Mouse (Mus musculus) neural tube, embryonic 13.5 days (tissue): ENCODE data around the gene Cdh15. TPM values are rescaled to one million over a fixed set of nuclear protein-coding genes. Genes with fewer than 3 reads are reported as not detected.

ENCODE experiments used
- ATAC-seq: fragments of 200-750 bp; cut with Nextera tagmentation; 2 replicates; pipeline ENCODE4 v1.8.0; 2017; ENCODE audit warnings: low read depth, mild to moderate bottlenecking, moderate TSS enrichment, moderate library complexity
- H3K27ac ChIP-seq: fragments of 300-500 bp; sonication (generic); replicated peaks from 2 replicates; pipeline ENCODE4 v1.5.1; 2015; ENCODE audit warnings: moderate library complexity, mild to moderate bottlenecking, inconsistent platforms
- H3K27me3 ChIP-seq: fragments of 300-500 bp; sonication (generic); 2 replicates; pipeline ENCODE4 v1.6.1; 2015; ENCODE audit warnings: mild to moderate bottlenecking, inconsistent platforms
- H3K36me3 ChIP-seq: fragments of 300-500 bp; sonication (generic); 2 replicates; pipeline ENCODE4 v1.6.1; 2015; ENCODE audit warnings: mild to moderate bottlenecking, inconsistent platforms
- H3K4me1 ChIP-seq: fragments of 300-500 bp; sonication (generic); replicated peaks from 2 replicates; pipeline ENCODE4 v1.6.1; 2015; ENCODE audit warnings: inconsistent platforms
- H3K4me2 ChIP-seq: fragments of 300-500 bp; sonication (generic); 2 replicates; pipeline ENCODE4 v1.6.1; 2015; ENCODE audit warnings: inconsistent platforms, mild to moderate bottlenecking, moderate library complexity
- H3K4me3 ChIP-seq: fragments of 300-500 bp; sonication (generic); 2 replicates; pipeline ENCODE4 v1.5.1; 2015; ENCODE audit warnings: mild to moderate bottlenecking, inconsistent platforms
- H3K9ac ChIP-seq: fragments of 300-500 bp; sonication (generic); 2 replicates; pipeline ENCODE4 v1.6.1; 2015; ENCODE audit warnings: moderate library complexity, mild to moderate bottlenecking, inconsistent platforms
- H3K9me3 ChIP-seq: fragments of 300-500 bp; sonication (generic); 2 replicates; pipeline ENCODE4 v1.6.1; 2016; ENCODE audit warnings: inconsistent platforms
- WGBS: fragments of 180-500 bp; shearing (Covaris S2); methylation state at CpG from one replicate; pipeline ENCODE4 v1.1.7; 2015; 5-methylcytosine and 5-hydroxymethylcytosine counted together
- polyA plus RNA-seq: library from polyadenylated mRNA; unstranded; fragments of >200 nt; fragmentation: Nextera tagmentation; extraction: Ambion mirVana; gene quantifications from 2 replicates; pipeline ENCODE4 v1.2.1, GENCODE M21; 2015

Cdh15 gene
- 2.7 and 3.5 TPM in 2 replicates for polyA plus RNA-seq

DNA sequence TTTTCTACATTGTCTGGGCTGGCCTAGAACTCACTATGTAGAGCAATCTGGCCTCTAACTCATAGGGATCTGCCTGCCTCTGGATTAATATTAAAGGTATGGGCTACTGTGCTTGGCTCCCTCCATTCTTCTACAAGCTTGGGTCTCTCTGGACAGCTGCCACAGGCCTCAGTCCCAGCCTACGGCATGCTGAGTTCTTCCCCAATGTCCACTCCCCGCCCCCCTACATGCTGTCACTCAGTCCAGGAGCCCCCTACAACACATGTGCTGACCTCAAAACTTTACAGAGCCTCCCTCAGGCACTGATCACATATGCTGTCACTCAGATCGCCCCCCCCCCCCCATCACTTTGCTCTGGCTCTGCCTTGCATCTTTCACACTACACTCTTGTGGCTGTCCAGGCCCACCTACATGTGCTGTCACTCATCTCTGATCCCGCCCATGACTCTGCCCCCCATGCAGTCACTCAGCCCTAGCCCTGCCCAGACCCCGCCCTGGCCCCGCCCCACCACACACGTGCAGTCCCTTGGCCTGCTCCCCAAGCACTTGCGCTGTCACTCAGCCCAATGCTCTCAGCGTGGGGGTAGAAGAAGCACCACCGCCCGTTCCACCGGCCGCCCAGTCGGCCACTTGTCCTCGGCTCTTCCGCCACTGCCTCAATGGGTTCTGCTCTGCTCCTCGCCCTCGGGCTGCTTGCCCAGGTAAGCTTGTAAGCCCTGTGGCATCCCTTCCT lies at the start of gene Cdh15:
TSS of gene Cdh15 (plus strand) at position 138 of the 733 bp plus-strand sequence.
- Histone ChIP-seq H3K9me3 (no peaks in the 10 kb centered on the region), H3K9ac (no peak within 1 kb of the TSS), H3K36me3 (no peaks in the 10 kb centered on the region), H3K27me3 (no peaks in the 10 kb centered on the region), H3K4me2 (no peak within 1 kb of the TSS), H3K4me3 (no peak within 1 kb of the TSS), H3K4me1 (peaks cover 8% of the 10 kb centered on the region), H3K27ac (no peak within 1 kb of the TSS)
- ATAC-seq: peak; percentile 61; the same call in 1 of the 2 replicates
- WGBS: 18% methylated on average over 18 of the region's 18 CpGs

DNA sequence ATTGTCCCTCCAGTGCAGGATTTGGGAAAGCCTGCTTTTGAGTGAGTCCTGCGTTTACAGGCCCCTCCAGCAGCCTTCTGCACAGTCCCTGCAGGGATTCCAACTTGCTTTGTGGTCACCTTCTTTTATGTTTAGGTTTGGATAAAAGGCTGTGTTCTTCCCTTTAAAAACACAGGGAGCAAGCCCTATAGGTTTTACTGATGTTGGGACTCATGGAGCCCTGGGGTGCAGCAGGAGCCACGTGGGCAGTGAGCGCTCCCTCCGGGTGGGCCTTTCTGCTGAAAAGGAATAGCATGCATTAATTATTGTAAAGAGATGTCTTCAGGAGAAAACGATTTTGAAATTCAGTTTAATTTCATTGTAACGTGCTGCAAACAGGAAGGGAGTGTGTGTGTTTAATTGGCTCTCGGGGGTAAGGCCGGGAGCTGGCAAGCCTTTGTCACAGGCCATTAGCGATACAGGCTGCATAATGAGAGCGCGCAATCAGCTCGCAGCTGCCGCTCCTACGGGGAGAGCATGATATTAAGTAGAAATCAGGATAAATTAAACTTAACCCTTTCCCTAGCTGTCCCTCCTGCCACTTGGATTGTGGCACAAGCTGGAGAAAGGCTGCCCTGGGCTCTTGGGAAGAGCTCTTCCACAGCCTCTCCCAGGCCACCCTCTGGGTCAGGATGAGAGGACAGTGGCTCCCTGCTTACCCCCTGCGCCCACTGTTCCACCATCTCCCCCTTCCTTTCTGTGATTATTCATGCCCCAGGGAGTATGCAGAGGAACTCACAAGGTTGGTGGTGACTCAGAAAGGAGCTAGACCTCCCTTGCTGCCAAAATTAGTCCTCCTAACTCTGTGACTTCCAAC lies 43.6 kb upstream of the Cdh15 start:
- Histone ChIP-seq H3K4me3 (no peak overlapping the region), H3K9me3 (no peaks in the 10 kb centered on the region), H3K27ac (peak overlapping the region; percentile 93), H3K27me3 (no peaks in the 10 kb centered on the region), H3K36me3 (peaks cover 4% of the 10 kb centered on the region; the same call in 1 of the 2 replicates), H3K9ac (peak overlapping the region; percentile 26), H3K4me2 (peak overlapping the region; percentile 21; the same call in 1 of the 2 replicates), H3K4me1 (peaks cover 64% of the 10 kb centered on the region)
- ATAC-seq: peak; percentile 87
- 9% methylated on average over 15 of the region's 15 CpGs for WGBS

DNA sequence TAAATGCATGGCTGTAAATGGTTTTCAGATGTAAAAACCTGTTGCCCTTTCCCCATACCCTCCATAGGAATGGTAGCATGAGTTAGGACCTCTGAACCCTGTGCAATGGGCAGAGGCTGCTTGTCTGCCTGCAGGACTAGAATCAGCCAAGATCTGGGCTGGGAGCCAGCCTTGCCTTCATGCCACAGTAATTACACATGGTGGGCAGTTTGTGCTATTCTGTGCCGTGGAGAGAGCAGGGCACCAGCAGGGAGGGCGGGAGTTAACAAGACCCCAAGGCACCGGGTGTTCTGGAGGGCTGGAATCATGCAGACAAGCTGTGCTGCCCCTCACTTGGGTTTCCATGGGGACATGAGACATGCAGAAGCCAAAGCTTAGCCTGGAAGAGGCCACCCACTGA lies 42.4 kb upstream of the Cdh15 start:
- Histone ChIP-seq H3K27ac (peak overlapping the region; percentile 93), H3K4me2 (no peak overlapping the region), H3K9ac (no peak overlapping the region), H3K27me3 (no peaks in the 10 kb centered on the region), H3K36me3 (no peaks in the 10 kb centered on the region), H3K4me1 (peaks cover 69% of the 10 kb centered on the region), H3K9me3 (no peaks in the 10 kb centered on the region), H3K4me3 (no peak overlapping the region)
- WGBS: 18% methylated on average over 3 of the region's 3 CpGs
- peak; percentile 38 for ATAC-seq

DNA sequence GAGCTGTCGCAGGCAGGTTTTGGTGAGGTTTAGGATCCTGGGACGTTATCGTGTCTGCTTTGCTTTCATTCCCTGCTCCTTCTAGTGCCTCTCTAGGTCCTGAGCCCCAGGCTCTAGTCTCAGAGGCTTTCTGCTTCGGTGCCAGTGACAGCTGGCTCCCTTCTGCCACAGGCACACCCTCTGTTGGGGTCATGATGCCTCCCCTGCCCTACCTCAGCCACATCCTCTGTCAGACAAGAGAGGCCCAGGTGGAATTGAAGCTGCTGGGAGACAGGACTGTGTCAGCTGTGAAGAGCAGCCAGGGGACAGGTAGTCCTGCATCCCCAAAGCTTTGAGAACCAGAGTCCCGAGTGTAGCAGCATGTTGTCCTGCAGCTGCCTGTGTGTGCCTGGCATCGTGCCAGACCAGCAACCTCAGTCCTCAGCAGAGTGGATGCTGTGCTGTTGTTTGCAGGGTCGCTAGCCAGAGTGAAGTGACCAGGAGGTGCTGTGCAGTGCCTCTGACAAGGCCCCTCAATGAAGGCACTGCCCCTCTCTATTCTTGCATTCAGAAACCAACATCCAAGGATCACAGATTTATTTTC lies 40.7 kb upstream of the Cdh15 start:
- Histone ChIP-seq H3K9me3 (no peaks in the 10 kb centered on the region), H3K27ac (peak overlapping the region; percentile 93), H3K36me3 (no peaks in the 10 kb centered on the region), H3K9ac (peak overlapping the region; percentile 60; the same call in 1 of the 2 replicates), H3K4me1 (peaks cover 86% of the 10 kb centered on the region), H3K4me2 (no peak overlapping the region), H3K27me3 (no peaks in the 10 kb centered on the region), H3K4me3 (no peak overlapping the region)
- peak; percentile 4; the same call in 1 of the 2 replicates for ATAC-seq
- 33% methylated on average over 7 of the region's 7 CpGs for WGBS

DNA sequence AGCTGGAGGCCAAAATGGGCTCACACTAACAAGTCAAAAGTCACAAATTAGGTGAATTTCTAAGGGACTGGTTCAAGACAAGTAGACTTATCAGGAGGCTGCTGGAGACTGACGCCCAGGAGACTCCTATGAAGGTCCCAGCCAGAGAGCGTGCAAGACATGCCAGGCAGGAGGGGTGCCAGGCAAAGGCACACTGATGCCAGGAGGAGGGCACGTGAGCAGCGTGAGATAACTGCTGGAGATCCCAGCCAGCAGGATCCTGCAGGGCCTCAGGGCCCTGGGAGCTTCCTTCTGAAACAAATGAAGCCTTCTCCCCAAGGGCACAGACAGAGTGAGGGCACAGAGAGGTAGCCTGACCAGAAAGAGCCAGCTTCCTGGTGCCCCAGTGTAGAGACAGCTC lies 39.9 kb upstream of the Cdh15 start:
- Histone ChIP-seq H3K4me1 (peaks cover 86% of the 10 kb centered on the region), H3K4me2 (no peak overlapping the region), H3K27me3 (no peaks in the 10 kb centered on the region), H3K9ac (no peak overlapping the region), H3K9me3 (no peaks in the 10 kb centered on the region), H3K4me3 (no peak overlapping the region), H3K36me3 (no peaks in the 10 kb centered on the region), H3K27ac (peak overlapping the region; percentile 93)
- no peak for ATAC-seq
- WGBS: 62% methylated on average over 4 of the region's 4 CpGs

DNA sequence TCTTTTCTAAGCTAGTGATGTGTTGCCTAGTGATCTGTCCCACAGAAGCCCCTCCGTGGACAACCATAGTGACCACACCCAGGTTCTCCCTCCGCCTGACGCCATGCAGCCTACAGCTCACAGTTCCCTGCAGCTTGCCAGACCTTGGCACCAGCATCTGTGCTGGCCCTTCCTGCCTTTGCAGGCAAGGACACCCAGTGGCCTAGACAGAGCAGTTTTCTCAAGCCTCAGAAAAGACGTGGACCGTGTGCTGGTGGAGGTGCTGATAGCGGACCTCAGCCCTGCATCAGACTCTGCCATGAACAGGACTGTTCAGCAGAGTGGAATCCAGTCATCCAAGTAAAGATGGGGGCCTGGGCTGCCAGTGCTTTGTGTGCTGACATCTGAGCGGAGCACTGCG lies 37.4 kb upstream of the Cdh15 start:
- 76% methylated on average over 8 of the region's 8 CpGs for WGBS
- H3K27me3 ChIP-seq: no peaks in the 10 kb centered on the region
- H3K9me3 ChIP-seq: no peaks in the 10 kb centered on the region
- peak overlapping the region; percentile 88 for H3K27ac ChIP-seq
- peaks cover 86% of the 10 kb centered on the region for H3K4me1 ChIP-seq
- ATAC-seq: no peak
- peaks cover 4% of the 10 kb centered on the region for H3K36me3 ChIP-seq
- no peak overlapping the region for H3K4me2 ChIP-seq
- H3K4me3 ChIP-seq: no peak overlapping the region
- H3K9ac ChIP-seq: peak overlapping the region; percentile 47; the same call in 1 of the 2 replicates

DNA sequence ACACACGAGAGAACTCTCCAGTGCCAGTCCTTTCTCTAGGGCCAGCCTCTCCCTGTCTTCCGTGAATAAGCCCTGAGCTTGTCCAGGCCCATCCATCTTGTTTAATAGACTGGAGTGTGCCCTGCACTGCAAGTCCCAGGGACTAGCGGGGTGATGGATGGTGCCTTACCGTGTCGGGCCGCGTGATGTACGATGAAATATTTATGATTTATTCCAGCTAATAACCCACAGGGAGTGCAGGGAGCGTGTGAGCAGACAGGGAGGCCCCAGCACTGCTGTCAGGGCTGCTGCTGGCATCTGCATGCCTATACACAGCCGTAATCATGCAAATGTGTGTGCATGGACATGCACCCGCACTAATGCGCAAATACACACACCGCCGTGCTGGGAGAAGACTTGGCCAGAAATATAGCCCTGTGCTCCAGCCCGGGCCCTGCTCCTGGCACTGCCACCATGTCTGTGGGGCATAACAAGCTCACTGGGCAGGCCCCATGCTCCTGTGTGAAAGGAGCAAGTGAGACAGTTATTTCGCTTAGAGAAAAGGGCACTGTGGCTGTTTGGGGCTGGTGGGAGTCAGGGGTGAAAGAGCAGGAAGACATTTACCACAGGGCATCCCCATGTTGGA lies 35.8 kb upstream of the Cdh15 start:
- Histone ChIP-seq H3K27me3 (no peaks in the 10 kb centered on the region), H3K27ac (peak overlapping the region; percentile 88), H3K4me1 (peaks cover 76% of the 10 kb centered on the region), H3K9ac (peak overlapping the region; percentile 43), H3K4me3 (no peak overlapping the region), H3K9me3 (no peaks in the 10 kb centered on the region), H3K4me2 (peak overlapping the region; percentile 9; the same call in 1 of the 2 replicates), H3K36me3 (peaks cover 4% of the 10 kb centered on the region)
- ATAC-seq: peak; percentile 76
- 37% methylated on average over 16 of the region's 16 CpGs for WGBS

DNA sequence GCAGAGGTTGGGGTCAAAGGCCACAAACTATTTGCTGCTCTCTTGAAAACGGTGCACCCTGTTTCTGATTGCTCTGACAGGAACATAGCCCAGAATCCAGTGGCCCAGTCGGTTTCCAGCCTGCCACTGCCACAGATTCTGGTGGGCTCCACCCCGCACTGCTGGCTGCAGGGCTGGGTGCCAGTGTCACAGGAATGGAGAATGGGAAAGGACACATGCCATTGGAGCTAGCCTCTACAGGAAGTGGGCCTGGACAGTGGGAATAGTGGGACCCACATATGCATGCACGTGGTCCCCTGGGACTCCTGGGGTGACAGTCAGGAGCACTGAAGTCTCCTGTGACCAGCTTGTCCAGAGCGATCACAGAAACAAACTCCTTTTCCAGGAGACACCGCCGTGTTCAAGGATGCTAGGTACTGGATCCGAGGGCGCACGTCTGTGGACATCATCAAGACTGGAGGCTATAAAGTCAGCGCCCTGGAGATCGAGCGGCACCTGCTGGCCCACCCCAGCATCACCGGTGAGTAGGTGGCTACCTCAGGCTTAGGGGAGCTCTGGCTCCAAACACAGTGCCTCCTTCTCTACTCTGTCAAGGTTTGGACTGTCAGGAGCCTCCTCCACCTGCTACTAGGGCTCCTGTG lies 35.0 kb upstream of the Cdh15 start:
- Histone ChIP-seq H3K27me3 (no peaks in the 10 kb centered on the region), H3K4me1 (peaks cover 76% of the 10 kb centered on the region), H3K4me2 (no peak overlapping the region), H3K36me3 (peaks cover 4% of the 10 kb centered on the region), H3K4me3 (no peak overlapping the region), H3K9me3 (no peaks in the 10 kb centered on the region), H3K27ac (peak overlapping the region; percentile 88), H3K9ac (peak overlapping the region; percentile 43; the same call in 1 of the 2 replicates)
- 72% methylated on average over 14 of the region's 14 CpGs for WGBS
- ATAC-seq: 0 out of 2 replicates have a peak, but pooled peaks have one; percentile 12

DNA sequence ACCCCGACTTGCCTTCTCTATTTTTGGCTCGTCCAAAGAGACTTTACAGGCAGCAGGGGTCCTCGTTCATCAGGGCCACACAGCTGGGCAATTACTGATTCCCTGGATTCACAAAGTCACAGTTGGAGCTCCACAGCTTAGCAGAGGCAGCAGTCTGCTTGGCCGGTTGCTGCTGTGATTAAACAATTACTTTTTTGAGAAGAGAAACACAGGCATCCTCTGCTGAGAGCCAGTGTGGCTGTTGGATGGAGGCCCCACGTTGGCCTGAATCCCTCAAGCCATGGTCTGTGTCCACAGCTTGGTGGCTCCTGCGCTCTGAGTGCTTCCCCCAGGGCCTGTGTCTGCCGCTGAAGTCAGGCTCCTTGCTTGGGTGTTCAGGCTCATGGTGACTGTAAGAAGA lies 33.2 kb upstream of the Cdh15 start:
- H3K4me3 ChIP-seq: no peak overlapping the region
- no peaks in the 10 kb centered on the region for H3K9me3 ChIP-seq
- no peak overlapping the region for H3K9ac ChIP-seq
- no peak for ATAC-seq
- WGBS: 16% methylated on average over 7 of the region's 7 CpGs
- H3K4me2 ChIP-seq: no peak overlapping the region
- H3K27me3 ChIP-seq: no peaks in the 10 kb centered on the region
- H3K4me1 ChIP-seq: peaks cover 73% of the 10 kb centered on the region
- H3K36me3 ChIP-seq: peaks cover 4% of the 10 kb centered on the region
- H3K27ac ChIP-seq: peak overlapping the region; percentile 67

DNA sequence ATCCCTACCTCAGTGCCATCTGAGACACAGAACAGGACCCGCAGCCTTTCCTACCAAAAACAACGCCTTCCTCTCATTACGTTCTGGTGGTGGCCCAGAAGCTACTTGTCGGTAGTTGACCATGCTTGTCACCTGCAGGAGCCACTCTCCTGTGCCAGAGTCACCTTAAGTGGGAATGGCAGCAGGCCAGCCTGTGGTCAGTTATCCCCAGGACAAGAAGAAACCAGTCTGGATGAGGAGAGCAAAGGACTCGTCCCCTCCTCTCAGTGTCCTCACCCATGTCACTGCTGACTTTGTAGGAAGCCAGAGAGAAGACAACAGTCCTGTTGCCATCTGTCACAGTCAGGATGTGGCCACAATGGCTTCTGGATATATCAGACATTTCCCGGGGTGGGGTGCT lies 30.8 kb upstream of the Cdh15 start:
- 92% methylated on average over 6 of the region's 6 CpGs for WGBS
- Histone ChIP-seq H3K4me1 (peaks cover 52% of the 10 kb centered on the region), H3K27me3 (no peaks in the 10 kb centered on the region), H3K9ac (no peak overlapping the region), H3K9me3 (no peaks in the 10 kb centered on the region), H3K4me3 (no peak overlapping the region), H3K36me3 (peaks cover 4% of the 10 kb centered on the region), H3K4me2 (no peak overlapping the region), H3K27ac (no peak overlapping the region)
- no peak for ATAC-seq
